Mouse (Mus musculus) testis, adult 2 months (tissue): ENCODE results near the gene Daxx. TPM values are rescaled to one million over a fixed set of nuclear protein-coding genes. Genes with fewer than 3 reads are reported as not detected.

Experiments used
- H3K27ac ChIP-seq: fragments of 200-500 bp; 2 replicates; pipeline ENCODE4 v1.5.1; 2012; ENCODE audit warnings: low read depth, low read length; ENCODE audit not compliant: control insufficient read depth, insufficient read depth
- H3K27me3 ChIP-seq: fragments of 200-500 bp; 2 replicates; pipeline ENCODE4 v1.6.1; 2012; ENCODE audit warnings: mild to moderate bottlenecking, low read length, moderate library complexity; ENCODE audit not compliant: control insufficient read depth, insufficient read depth
- H3K36me3 ChIP-seq: fragments of 200-500 bp; 2 replicates; pipeline ENCODE4 v1.6.1; 2012; ENCODE audit warnings: mild to moderate bottlenecking, low read length; ENCODE audit not compliant: control insufficient read depth, insufficient read depth
- H3K4me1 ChIP-seq: fragments of 200-500 bp; 2 replicates; pipeline ENCODE4 v1.6.1; 2012; ENCODE audit warnings: low read length; ENCODE audit not compliant: control insufficient read depth, insufficient read depth
- H3K4me3 ChIP-seq: fragments of 200-500 bp; 2 replicates; pipeline ENCODE4 v1.5.1; 2012; ENCODE audit warnings: low read depth, mild to moderate bottlenecking, low read length, moderate library complexity, mixed read lengths; ENCODE audit not compliant: control insufficient read depth
- CTCF ChIP-seq: fragments of 200-500 bp; IDR thresholded peaks from 2 replicates; pipeline ENCODE4 v1.5.1; 2012; ENCODE audit warnings: low read depth, mild to moderate bottlenecking, inconsistent platforms, low read length, moderate library complexity; ENCODE audit not compliant: control insufficient read depth, insufficient read depth, insufficient replicate concordance
- POLR2A ChIP-seq: fragments of 200-500 bp; IDR thresholded peaks from 2 replicates; pipeline ENCODE4 v1.6.1; 2012; ENCODE audit warnings: low read depth, mild to moderate bottlenecking, inconsistent platforms, low read length, moderate library complexity; ENCODE audit not compliant: control insufficient read depth
- polyA plus RNA-seq: library from polyadenylated mRNA; depleted of rRNA; stranded (reverse); fragments of >200 nt; gene quantifications from 2 replicates; pipeline ENCODE4 v1.2.3, GENCODE M21; 2012

Gene Daxx
- polyA plus RNA-seq, 1 experiment = 157 TPM

GRCm38 (mm10) chr17:33953961-33954565, 44.8 kb downstream of the Daxx start:
- Histone ChIP-seq H3K36me3 (no peaks in the 10 kb centered on the region; the same call in none of the 2 replicates), H3K27ac (no peak overlapping the region), H3K4me3 (no peak overlapping the region), H3K4me1 (peaks cover 22% of the 10 kb centered on the region), H3K27me3 (no peaks in the 10 kb centered on the region)
- no peak for TF ChIP-seq CTCF
- TF ChIP-seq POLR2A = no peak

- Histone ChIP-seq H3K27ac (peak overlapping the region; percentile 85), H3K36me3 (no peaks in the 10 kb centered on the region; the same call in none of the 2 replicates), H3K27me3 (no peaks in the 10 kb centered on the region), H3K4me1 (peaks cover 22% of the 10 kb centered on the region), H3K4me3 (peak overlapping the region; percentile 99)
- no peak for TF ChIP-seq CTCF
- TF ChIP-seq POLR2A = no peak
Observed at GRCm38 (mm10) chr17:33954646-33955554, 45.7 kb downstream of the Daxx start.

DNA sequence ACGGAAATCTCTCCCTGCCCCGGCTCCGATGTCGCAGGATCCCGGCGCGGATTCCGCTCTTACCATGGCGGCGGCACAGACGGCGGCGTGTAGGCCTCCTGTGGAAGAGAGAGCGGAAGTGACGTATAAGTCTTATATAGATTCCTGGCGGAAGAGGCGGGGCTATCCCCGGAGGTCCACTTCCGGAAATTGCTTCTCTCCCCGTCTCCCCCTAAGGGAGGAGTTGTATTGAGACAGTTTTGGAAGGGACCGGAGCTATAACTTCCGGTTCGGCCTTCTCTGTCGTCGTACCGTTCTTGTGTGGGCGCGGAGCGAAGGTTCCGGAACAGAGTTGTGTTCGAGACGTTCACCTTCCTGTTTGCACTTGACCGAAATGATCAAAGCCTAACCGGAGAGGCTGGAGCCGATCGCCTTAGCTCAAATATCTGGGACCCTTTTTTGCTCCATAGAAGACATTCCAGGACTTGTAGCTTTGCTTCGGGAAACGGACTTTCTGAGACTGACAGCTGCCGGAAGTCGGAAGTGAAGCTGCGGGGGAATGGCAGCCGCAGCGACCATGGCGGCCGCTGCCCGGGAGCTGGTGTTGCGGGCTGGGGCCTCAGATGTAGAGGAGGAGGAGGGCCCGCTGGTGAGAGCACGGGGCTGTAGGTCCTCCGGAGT, 46.5 kb downstream of the Daxx start, which contains the start of the genes Vps52 and Rps18:
Gene Vps52 (plus strand): TSS at position 258 of the 660 bp plus-strand sequence.
Gene Rps18 (minus strand): TSS at position 447 of the 660 bp plus-strand sequence.
- Histone ChIP-seq H3K27ac (peak within 1 kb of the TSS; percentile 95), H3K27me3 (no peaks in the 10 kb centered on the region), H3K4me3 (peak within 1 kb of the TSS; percentile 99), H3K4me1 (peaks cover 17% of the 10 kb centered on the region), H3K36me3 (no peaks in the 10 kb centered on the region; the same call in none of the 2 replicates)
- no peak for TF ChIP-seq CTCF
- TF ChIP-seq POLR2A = peak; percentile 97

DNA sequence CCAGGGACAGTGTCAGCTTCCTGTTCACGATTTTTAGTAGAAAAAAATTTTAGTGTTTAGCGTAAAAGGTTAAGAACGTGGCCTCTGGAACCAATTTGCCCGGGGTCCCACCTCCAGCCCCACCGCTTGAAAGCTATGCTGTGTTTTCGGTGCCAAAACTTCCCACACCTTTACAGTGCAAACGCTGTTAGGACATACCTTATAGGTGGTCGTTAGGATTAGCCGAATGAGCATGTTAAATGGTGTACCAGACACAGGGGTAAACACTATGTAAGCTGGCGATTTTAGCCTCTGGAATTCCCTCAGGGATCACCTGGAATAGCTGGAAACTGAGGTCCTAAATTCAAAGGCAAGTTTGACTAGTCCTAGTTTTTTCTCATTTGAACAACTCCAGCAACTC, 47.1 kb downstream of the Daxx start:
- Histone ChIP-seq H3K36me3 (no peaks in the 10 kb centered on the region; the same call in none of the 2 replicates), H3K27ac (peak overlapping the region; percentile 95), H3K4me1 (peaks cover 12% of the 10 kb centered on the region), H3K27me3 (no peaks in the 10 kb centered on the region), H3K4me3 (peak overlapping the region; percentile 99)
- no peak for TF ChIP-seq CTCF
- no peak for TF ChIP-seq POLR2A

GRCm38 (mm10) chr17:33957493-33957892, 48.3 kb downstream of the Daxx start:
- Histone ChIP-seq H3K4me3 (no peak overlapping the region), H3K36me3 (no peaks in the 10 kb centered on the region; the same call in none of the 2 replicates), H3K27ac (no peak overlapping the region), H3K27me3 (no peaks in the 10 kb centered on the region), H3K4me1 (peaks cover 5% of the 10 kb centered on the region)
- no peak for TF ChIP-seq POLR2A
- TF ChIP-seq CTCF = no peak

GRCm38 (mm10) chr17:33958451-33958850, 49.2 kb downstream of the Daxx start:
- no peaks in the 10 kb centered on the region for H3K27me3 ChIP-seq
- no peak overlapping the region for H3K4me3 ChIP-seq
- H3K4me1 ChIP-seq = peaks cover 5% of the 10 kb centered on the region
- H3K27ac ChIP-seq = no peak overlapping the region
- TF ChIP-seq CTCF (no peak), POLR2A (no peak)
- H3K36me3 ChIP-seq = no peaks in the 10 kb centered on the region; the same call in none of the 2 replicates

DNA sequence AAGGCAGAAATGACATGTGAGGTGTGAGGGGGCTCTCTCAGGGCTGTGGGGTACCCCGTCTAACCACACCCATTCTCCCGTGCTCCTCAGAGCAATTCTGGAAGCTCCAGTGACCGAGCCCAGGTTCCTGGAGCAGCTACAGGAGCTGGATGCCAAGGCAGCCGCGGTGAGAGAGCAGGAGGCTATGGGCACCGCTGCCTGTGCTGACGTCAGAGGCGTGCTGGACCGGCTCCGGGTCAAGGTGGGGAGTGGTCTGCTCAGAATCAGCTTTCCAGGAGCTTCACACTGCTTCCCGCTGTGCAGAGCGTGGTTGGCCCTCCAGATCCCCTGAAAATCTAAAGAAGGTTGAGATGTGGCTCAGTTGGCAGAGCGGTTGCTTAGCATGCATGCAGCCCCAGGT, 49.9 kb downstream of the Daxx start:
- Histone ChIP-seq H3K27me3 (no peaks in the 10 kb centered on the region), H3K4me3 (no peak overlapping the region), H3K36me3 (no peaks in the 10 kb centered on the region; the same call in none of the 2 replicates), H3K4me1 (peaks cover 5% of the 10 kb centered on the region), H3K27ac (no peak overlapping the region)
- no peak for TF ChIP-seq CTCF
- TF ChIP-seq POLR2A = no peak
